Mouse (Mus musculus) CH12.LX (cell line): ENCODE measurements around the gene Smad9. TPM values are rescaled to one million over a fixed set of nuclear protein-coding genes. Genes with fewer than 3 reads are reported as not detected.

Experiments used
- DNase-seq: peaks from one replicate; pipeline ENCODE4 v3.0.0-alpha.2; 2013; ENCODE audit errors: extremely low read depth
- H3K27ac ChIP-seq: 2 replicates; pipeline ENCODE4 v1.5.1; 2012; ENCODE audit warnings: low read depth, mild to moderate bottlenecking, control low read depth, moderate library complexity; ENCODE audit not compliant: insufficient read depth
- H3K27me3 ChIP-seq: replicated peaks from 2 replicates; pipeline ENCODE3; 2012; ENCODE audit warnings: inconsistent platforms
- H3K36me3 ChIP-seq, 2 experiments: replicated peaks in 1 of 2; 2 replicates each; pipeline versions ENCODE3 to v1.6.1; 2012; ENCODE audit warnings: inconsistent platforms in 1 of 2, low read length in 1 of 2, mild to moderate bottlenecking in 1 of 2, mixed read lengths in 1 of 2, moderate library complexity in 1 of 2; ENCODE audit not compliant: control insufficient read depth in 1 of 2, insufficient read depth in 1 of 2
- H3K4me1 ChIP-seq, 2 experiments: 2 replicates each; pipeline ENCODE4 v1.6.1; 2012; ENCODE audit warnings: inconsistent platforms in 1 of 2, moderate library complexity in 1 of 2; ENCODE audit not compliant: insufficient read depth in 2 of 2, control insufficient read depth in 1 of 2
- H3K4me2 ChIP-seq: 2 replicates; pipeline ENCODE4 v1.6.1; 2012; ENCODE audit warnings: low read depth, mild to moderate bottlenecking, control low read depth; ENCODE audit not compliant: poor library complexity, insufficient read depth, severe bottlenecking
- H3K4me3 ChIP-seq, 3 experiments: fragments of 150-350 bp in 1 of 3; sonication (generic) in 1 of 3; replicated peaks in 1 of 3; 2 replicates each; pipeline versions ENCODE3 to v1.5.1; 2011 to 2012; ENCODE audit warnings: low read depth in 2 of 3, low read length in 2 of 3, mild to moderate bottlenecking in 2 of 3, moderate library complexity in 2 of 3, control low read depth in 1 of 3, improper control_type of control experiment in 1 of 3, inconsistent platforms in 1 of 3, mixed read lengths in 1 of 3; ENCODE audit not compliant: poor library complexity in 1 of 3
- H3K79me2 ChIP-seq: replicated peaks from 2 replicates; pipeline ENCODE4 v1.6.1; 2012; ENCODE audit warnings: mild to moderate bottlenecking, moderate library complexity; ENCODE audit not compliant: control insufficient read depth, poor library complexity, insufficient read depth, severe bottlenecking; ENCODE audit errors: extremely low read depth
- H3K9ac ChIP-seq: 2 replicates; pipeline ENCODE4 v1.6.1; 2012; ENCODE audit warnings: low read depth, mild to moderate bottlenecking, control low read depth, moderate library complexity; ENCODE audit not compliant: insufficient read depth
- H3K9me3 ChIP-seq: replicated peaks from 2 replicates; pipeline ENCODE3; 2012; ENCODE audit warnings: low read length, inconsistent platforms, mixed read lengths
- BHLHE40 ChIP-seq: IDR thresholded peaks from 2 replicates; pipeline ENCODE4 v1.6.1; 2011; ENCODE audit warnings: mild to moderate bottlenecking, low read depth, low read length, improper control_type of control experiment
- CHD1 ChIP-seq: IDR thresholded peaks from 2 replicates; pipeline ENCODE4 v1.6.1; 2012; ENCODE audit warnings: low read depth, low read length, improper control_type of control experiment, inconsistent platforms
- CHD2 ChIP-seq: IDR thresholded peaks from 2 replicates; pipeline ENCODE4 v1.6.1; 2011; ENCODE audit warnings: low read length, improper control_type of control experiment
- CTCF ChIP-seq, 2 experiments: IDR thresholded peaks in 1 of 2; conservative IDR thresholded peaks in 1 of 2; 2 replicates each; pipeline ENCODE4 v1.5.1; 2011 to 2012; ENCODE audit warnings: low read depth in 2 of 2, low read length in 2 of 2, improper control_type of control experiment in 1 of 2, inconsistent platforms in 1 of 2, mild to moderate bottlenecking in 1 of 2, moderate library complexity in 1 of 2
- ELF1 ChIP-seq: IDR thresholded peaks from 2 replicates; pipeline ENCODE4 v1.6.1; 2014; ENCODE audit warnings: low read depth, mild to moderate bottlenecking, inconsistent platforms, low read length, improper control_type of control experiment
- ETS1 ChIP-seq: conservative IDR thresholded peaks from 2 replicates; pipeline ENCODE4 v1.6.1; 2012; ENCODE audit warnings: low read depth, mild to moderate bottlenecking, inconsistent platforms, low read length, improper control_type of control experiment, moderate library complexity
- GABPA ChIP-seq: IDR thresholded peaks from 2 replicates; pipeline ENCODE4 v1.6.1; 2012; ENCODE audit warnings: low read depth, low read length, improper control_type of control experiment, inconsistent platforms; ENCODE audit not compliant: insufficient replicate concordance
- IRF4 ChIP-seq: IDR thresholded peaks from 2 replicates; pipeline ENCODE4 v1.6.1; 2014; ENCODE audit warnings: low read depth, mild to moderate bottlenecking, inconsistent platforms, low read length, improper control_type of control experiment
- JUND ChIP-seq: conservative IDR thresholded peaks from 2 replicates; pipeline ENCODE4 v1.6.1; 2011; ENCODE audit warnings: low read depth, low read length, improper control_type of control experiment
- KAT2A ChIP-seq: IDR thresholded peaks from 2 replicates; pipeline ENCODE4 v1.6.1; 2012; ENCODE audit warnings: low read length, improper control_type of control experiment, inconsistent platforms; ENCODE audit not compliant: insufficient replicate concordance
- MAFK ChIP-seq: IDR thresholded peaks from 2 replicates; pipeline ENCODE4 v1.6.1; 2011; ENCODE audit warnings: low read length, improper control_type of control experiment; ENCODE audit not compliant: insufficient replicate concordance
- MAZ ChIP-seq: IDR thresholded peaks from 2 replicates; pipeline ENCODE4 v1.6.1; 2012; ENCODE audit warnings: low read depth, mild to moderate bottlenecking, inconsistent platforms, low read length, improper control_type of control experiment, moderate library complexity
- MXI1 ChIP-seq: IDR thresholded peaks from 2 replicates; pipeline ENCODE4 v1.6.1; 2011; ENCODE audit warnings: mild to moderate bottlenecking, low read depth, low read length, improper control_type of control experiment
- MYC ChIP-seq: IDR thresholded peaks from 2 replicates; pipeline ENCODE4 v1.6.1; 2011; ENCODE audit warnings: low read depth, mild to moderate bottlenecking, improper control_type of control experiment, low read length
- NELFE ChIP-seq: IDR thresholded peaks from 2 replicates; pipeline ENCODE4 v1.6.1; 2011; ENCODE audit warnings: low read depth, low read length, improper control_type of control experiment
- NRF1 ChIP-seq: IDR thresholded peaks from 2 replicates; pipeline ENCODE4 v1.6.1; 2014; ENCODE audit warnings: low read depth, mild to moderate bottlenecking, inconsistent platforms, low read length, improper control_type of control experiment, moderate library complexity
- PAX5 ChIP-seq: IDR thresholded peaks from 2 replicates; pipeline ENCODE4 v1.6.1; 2012; ENCODE audit warnings: low read length, inconsistent platforms, mixed read lengths
- POLR2A ChIP-seq: IDR thresholded peaks from 2 replicates; pipeline ENCODE4 v1.6.1; 2011; ENCODE audit warnings: low read depth, mild to moderate bottlenecking, improper control_type of control experiment, low read length
- POLR2AphosphoS2 ChIP-seq: IDR thresholded peaks from 2 replicates; pipeline ENCODE4 v1.6.1; 2011; ENCODE audit warnings: low read depth, low read length, improper control_type of control experiment
- RAD21 ChIP-seq: IDR thresholded peaks from 2 replicates; pipeline ENCODE4 v1.6.1; 2011; ENCODE audit warnings: low read depth, mild to moderate bottlenecking, low read length, improper control_type of control experiment, moderate library complexity
- SMC3 ChIP-seq: IDR thresholded peaks from 2 replicates; pipeline ENCODE4 v1.6.1; 2011; ENCODE audit warnings: low read depth, low read length, improper control_type of control experiment
- TBP ChIP-seq: conservative IDR thresholded peaks from 2 replicates; pipeline ENCODE4 v1.6.1; 2011; ENCODE audit warnings: low read depth, low read length, improper control_type of control experiment
- TCF12 ChIP-seq: IDR thresholded peaks from 2 replicates; pipeline ENCODE4 v1.6.1; 2014; ENCODE audit warnings: low read depth, mild to moderate bottlenecking, inconsistent platforms, low read length, improper control_type of control experiment
- USF2 ChIP-seq: conservative IDR thresholded peaks from 2 replicates; pipeline ENCODE4 v1.6.1; 2011; ENCODE audit warnings: low read depth, low read length, improper control_type of control experiment
- ZNF384 ChIP-seq: IDR thresholded peaks from 2 replicates; pipeline ENCODE4 v1.6.1; 2012; ENCODE audit warnings: low read depth, low read length, improper control_type of control experiment, inconsistent platforms
- dilution Hi-C: fragments of 300-500 bp; cut with MboI; formaldehyde crosslinking; loops from 2 replicates; pipeline ENCODE4 v1.14.3; 2020; ENCODE audit warnings: low sequenced_read_pairs; ENCODE audit not compliant: extremely low pct_unique_long_range_greater_than_20kb, extremely low pct_ligation_motif_present
- in situ Hi-C: fragments of 300-500 bp; cut with MboI; formaldehyde crosslinking; loops from 3 replicates; pipeline ENCODE4 v1.14.3; 2019; ENCODE audit warnings: low sequenced_read_pairs, low pct_ligation_motif_present, low pct_unique_long_range_greater_than_20kb, mixed read lengths
- polyA plus RNA-seq: library from polyadenylated mRNA; unstranded; fragments of >175 nt; gene quantifications from 2 replicates; pipeline ENCODE4 v1.2.1, GENCODE M21; 2012; ENCODE audit warnings: low read depth; ENCODE audit not compliant: insufficient read length
- total RNA-seq, 2 experiments: library from RNA; depleted of rRNA; stranded (reverse); fragments of 300-350 nt in 1 of 2; fragments of >200 nt in 1 of 2; gene quantifications; 2 replicates each; pipeline ENCODE4 v1.2.3; 2012 to 2014

The Smad9 gene
- total and polyA plus RNA-seq, 3 experiments: 0.13 to 0.23 (median 0.20) TPM

DNA sequence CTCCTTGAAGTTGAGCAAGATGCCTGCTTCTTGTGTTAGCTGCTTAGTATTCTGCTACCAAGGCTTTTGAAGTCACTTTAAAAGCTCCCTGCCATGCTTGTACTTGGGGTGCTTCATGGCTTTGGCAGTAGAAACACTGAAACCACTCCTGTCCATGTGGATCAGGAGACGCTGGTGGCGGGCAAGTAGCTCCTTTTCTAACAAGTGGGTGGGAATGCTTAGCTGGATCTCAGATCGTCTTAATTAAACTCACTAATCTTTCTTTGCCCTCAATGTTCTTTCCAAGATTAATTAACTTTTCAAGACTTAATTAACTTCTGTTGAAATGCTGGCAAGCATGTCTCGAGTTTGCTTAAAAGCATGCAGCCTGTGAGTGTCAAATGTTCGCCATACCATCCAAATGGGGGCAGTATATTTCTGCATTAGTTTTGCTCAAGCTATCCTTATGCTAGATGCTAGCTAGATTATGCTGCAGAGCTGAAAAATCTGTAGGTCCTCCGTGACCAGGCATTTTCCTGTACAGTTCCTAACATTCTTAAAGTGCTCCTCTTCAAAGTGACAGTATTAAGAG lies 58.1 kb downstream of the Smad9 start:
- H3K27ac ChIP-seq: no peak overlapping the region
- in situ Hi-C loops (loop anchor here (10.0 to 25.0 kb wide), 2 partner anchors 251 to 451 kb away; partner anchors contain the start of gene Postn), dilution Hi-C loops (no loop called here)
- TF ChIP-seq MXI1 (no peak), GABPA (no peak), MYC (no peak), PAX5 (no peak), JUND (no peak), IRF4 (no peak), SMC3 (no peak), CHD2 (no peak)
- no peak for DNase-seq
- no peak overlapping the region for H3K4me2 ChIP-seq
- peaks cover 0 to 5% of the 10 kb centered on the region in 2 experiments; a peak in 2 of 4 replicates for H3K4me1 ChIP-seq
- no peaks in the 10 kb centered on the region for H3K79me2 ChIP-seq
- no peaks in the 10 kb centered on the region for H3K27me3 ChIP-seq
- no peaks in the 10 kb centered on the region for H3K9me3 ChIP-seq
- no peaks in the 10 kb centered on the region for H3K36me3 ChIP-seq
- no peak overlapping the region for H3K9ac ChIP-seq
- no peak overlapping the region for H3K4me3 ChIP-seq

DNA sequence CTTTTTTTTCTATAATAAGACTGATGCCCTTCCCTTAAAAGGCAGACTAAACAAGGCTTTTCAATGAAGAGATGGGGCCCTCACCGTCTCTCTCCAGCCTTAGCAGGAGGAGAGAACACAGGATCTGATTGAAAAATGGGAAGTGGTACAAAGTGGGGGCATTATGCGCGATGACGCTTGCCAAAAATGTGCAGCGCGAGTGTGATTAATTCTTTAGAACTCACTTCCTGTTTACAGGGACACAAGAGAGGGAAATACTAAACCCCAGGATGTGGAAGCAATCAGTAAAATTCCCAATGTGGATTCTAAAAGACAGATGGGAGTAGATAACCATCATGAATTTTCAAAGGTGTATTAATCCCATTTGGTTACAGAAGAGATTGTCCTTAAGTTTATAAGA lies 59.2 kb downstream of the Smad9 start:
- H3K27ac ChIP-seq: no peak overlapping the region
- no peak overlapping the region for H3K4me3 ChIP-seq
- no peak for DNase-seq
- no peaks in the 10 kb centered on the region for H3K79me2 ChIP-seq
- no peak overlapping the region for H3K9ac ChIP-seq
- no peaks in the 10 kb centered on the region for H3K9me3 ChIP-seq
- no peak overlapping the region for H3K4me2 ChIP-seq
- dilution Hi-C loops (no loop called here), in situ Hi-C loops (loop anchor here (10.0 to 25.0 kb wide), 2 partner anchors 250 to 452 kb away; partner anchors contain the start of gene Postn)
- no peak for TF ChIP-seq CHD1
- H3K4me1 ChIP-seq: no peaks in the 10 kb centered on the region
- no peaks in the 10 kb centered on the region for H3K36me3 ChIP-seq
- no peaks in the 10 kb centered on the region for H3K27me3 ChIP-seq

DNA sequence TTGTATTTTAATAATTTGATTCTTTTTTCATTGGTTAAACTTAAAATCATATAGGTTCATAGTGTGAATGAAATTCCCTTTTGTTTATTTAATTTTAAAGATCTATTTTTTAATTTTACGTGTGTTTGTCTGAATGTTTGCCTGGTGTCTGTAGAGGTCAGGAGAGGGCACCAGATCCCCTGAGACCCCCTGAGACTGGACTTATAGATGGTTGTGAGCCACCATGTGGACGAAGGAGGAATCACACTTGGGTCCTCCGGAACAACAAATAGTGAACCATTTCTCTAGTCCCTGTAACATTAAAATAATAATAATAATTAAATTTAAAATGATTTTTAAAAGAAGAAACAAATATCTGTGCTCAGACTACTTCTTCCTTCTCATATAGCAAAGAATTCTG lies 59.9 kb downstream of the Smad9 start:
- no peaks in the 10 kb centered on the region for H3K27me3 ChIP-seq
- in situ Hi-C loops: loop anchor here (10.0 to 25.0 kb wide), 2 partner anchors 250 to 453 kb away; partner anchors contain the start of gene Postn
- dilution Hi-C loops: no loop called here
- H3K4me2 ChIP-seq: no peak overlapping the region
- H3K36me3 ChIP-seq: no peaks in the 10 kb centered on the region
- H3K4me3 ChIP-seq: no peak overlapping the region
- H3K4me1 ChIP-seq: no peaks in the 10 kb centered on the region
- peak; percentile 75 for DNase-seq
- H3K27ac ChIP-seq: no peak overlapping the region
- no peaks in the 10 kb centered on the region for H3K79me2 ChIP-seq
- H3K9ac ChIP-seq: no peak overlapping the region
- no peaks in the 10 kb centered on the region for H3K9me3 ChIP-seq
- TF ChIP-seq MXI1: no peak
- TF ChIP-seq GABPA: no peak
- TF ChIP-seq MAFK: no peak
- TF ChIP-seq ELF1: 0 out of 2 replicates have a peak, but pooled peaks have one; percentile 26
- TF ChIP-seq TBP: 0 out of 2 replicates have a peak, but pooled peaks have one; percentile 33
- TF ChIP-seq BHLHE40: no peak
- TF ChIP-seq MYC: no peak
- TF ChIP-seq TCF12: no peak
- peak; percentile 44 to 100 for TF ChIP-seq CTCF (conservative IDR thresholded peaks at IDR 0.05 in 1 of 2, IDR thresholded peaks at IDR 0.05 in 1 of 2; ENCODE audit: low read depth in 2 of 2, low read length in 2 of 2)
- TF ChIP-seq RAD21: peak; percentile 64
- TF ChIP-seq POLR2AphosphoS2: no peak
- TF ChIP-seq NELFE: peak; percentile 70; the same call in 1 of the 2 replicates
- TF ChIP-seq USF2: no peak
- TF ChIP-seq IRF4: no peak
- no peak for TF ChIP-seq POLR2A
- no peak for TF ChIP-seq ZNF384
- TF ChIP-seq KAT2A: no peak
- TF ChIP-seq NRF1: no peak
- TF ChIP-seq CHD1: no peak
- TF ChIP-seq ETS1: no peak
- TF ChIP-seq MAZ: no peak
